Mouse (Mus musculus) heart, postnatal 36 days (tissue): ENCODE data around the gene Col24a1. TPM values are rescaled to one million over a fixed set of nuclear protein-coding genes. Genes with fewer than 3 reads are reported as not detected.
A peak's percentile ranks its signal among the peaks of the same experiment; 100 is the strongest.

ENCODE experiments used
- DNase-seq, 2 experiments: peaks; one replicate each; pipeline ENCODE4 v3.0.0; 2021 to 2022
- intact Hi-C: fragments of 180-260 bp; cut with DNase I; formaldehyde crosslinking; loops from one replicate; pipeline ENCODE4 v1.15.1; 2025
- total RNA-seq, 2 experiments: library from RNA; stranded (reverse); gene quantifications; 2 replicates each; pipeline ENCODE4 v1.2.3; 2021

The Col24a1 gene
- total RNA-seq, 2 experiments from 2014 or later, result 0.08 to 0.14 TPM

- no peak for DNase-seq
- intact Hi-C loops, result no loop called here
These were observed 56.4 kb downstream of the Col24a1 start for GRCm38 (mm10) chr3:145348690-145349089.

- intact Hi-C loops, result no loop called here
- DNase-seq, result no peak
These were observed 61.7 kb downstream of the Col24a1 start for GRCm38 (mm10) chr3:145353951-145354350.

- no peak for DNase-seq
- intact Hi-C loops, result no loop called here
These were observed 64.7 kb downstream of the Col24a1 start for GRCm38 (mm10) chr3:145356865-145357487.

- no peak for DNase-seq
- intact Hi-C loops, result loop anchor here (5.0 kb wide), 1 partner anchor 72 kb away; no protein-coding TSS in a partner anchor
These were observed 73.0 kb downstream of the Col24a1 start for GRCm38 (mm10) chr3:145365227-145365626.

- intact Hi-C loops, result loop anchor here (5.0 kb wide), 1 partner anchor 70 kb away; no protein-coding TSS in a partner anchor
These were observed 75.0 kb downstream of the Col24a1 start for GRCm38 (mm10) chr3:145367176-145367717.

GRCm38 (mm10) chr3:145376298-145376697, 84.0 kb downstream of the Col24a1 start:
- DNase-seq, result no peak
- intact Hi-C loops, result no loop called here

More at GRCm38 (mm10) chr3:145367176-145367717, 75.0 kb downstream of the Col24a1 start:
- no peak for DNase-seq

- intact Hi-C loops, result no loop called here
- DNase-seq, result no peak
These were observed 90.8 kb downstream of the Col24a1 start for GRCm38 (mm10) chr3:145383095-145383494.

GRCm38 (mm10) chr3:145386434-145386833, 94.2 kb downstream of the Col24a1 start:
- no peak for DNase-seq

GRCm38 (mm10) chr3:145390681-145391080, 98.4 kb downstream of the Col24a1 start:
- intact Hi-C loops, result no loop called here
- DNase-seq, result no peak

More at GRCm38 (mm10) chr3:145386434-145386833, 94.2 kb downstream of the Col24a1 start:
- intact Hi-C loops, result no loop called here

- no peak for DNase-seq
- intact Hi-C loops, result no loop called here
These were observed 99.9 kb downstream of the Col24a1 start for GRCm38 (mm10) chr3:145391986-145392659.

GRCm38 (mm10) chr3:145399173-145399572, 106.9 kb downstream of the Col24a1 start:
- intact Hi-C loops, result no loop called here
- DNase-seq, result no peak

GRCm38 (mm10) chr3:145402257-145402656, 110.0 kb downstream of the Col24a1 start:
- no peak for DNase-seq
- intact Hi-C loops, result no loop called here

GRCm38 (mm10) chr3:145402994-145403393, 110.7 kb downstream of the Col24a1 start:
- intact Hi-C loops, result no loop called here
- no peak for DNase-seq

- DNase-seq, result peak in 1 of 2 experiments; percentile 16
- intact Hi-C loops, result loop anchor here (5.0 kb wide), 1 partner anchor 499 kb away; no protein-coding TSS in a partner anchor
These were observed 115.8 kb downstream of the Col24a1 start for GRCm38 (mm10) chr3:145408045-145408444.

- intact Hi-C loops, result no loop called here
- no peak for DNase-seq
These were observed 119.9 kb downstream of the Col24a1 start for GRCm38 (mm10) chr3:145412137-145412536.

GRCm38 (mm10) chr3:145414362-145414761, 122.1 kb downstream of the Col24a1 start:
- intact Hi-C loops, result no loop called here
- DNase-seq, result no peak

GRCm38 (mm10) chr3:145417809-145418208, 125.5 kb downstream of the Col24a1 start:
- DNase-seq, result peak in 1 of 2 experiments; percentile 4
- intact Hi-C loops, result no loop called here

GRCm38 (mm10) chr3:145420421-145420820, 128.1 kb downstream of the Col24a1 start:
- intact Hi-C loops, result no loop called here
- DNase-seq, result no peak

GRCm38 (mm10) chr3:145422044-145422443, 129.8 kb downstream of the Col24a1 start:
- DNase-seq, result no peak
- intact Hi-C loops, result no loop called here

- DNase-seq, result no peak
- intact Hi-C loops, result loop anchor here (5.0 kb wide), 1 partner anchor 71 kb away; no protein-coding TSS in a partner anchor
These were observed 146.1 kb downstream of the Col24a1 start for GRCm38 (mm10) chr3:145438352-145438751.

- intact Hi-C loops, result loop anchor here (5.0 kb wide), 1 partner anchor 72 kb away; no protein-coding TSS in a partner anchor
- no peak for DNase-seq
These were observed 146.8 kb downstream of the Col24a1 start for GRCm38 (mm10) chr3:145439086-145439485.
